Mouse (Mus musculus) stomach, postnatal 0 days (tissue): ENCODE data around the gene Acat3.

Experiments
- CTCF ChIP-seq: IDR thresholded peaks from 2 replicates; pipeline ENCODE4 v1.5.1; 2016; ENCODE audit warnings: antibody characterized with exemption, low read depth, mild to moderate bottlenecking, moderate library complexity
- EP300 ChIP-seq: optimal IDR thresholded peaks from 2 replicates; pipeline ENCODE3; 2016; ENCODE audit warnings: antibody characterized with exemption

DNA sequence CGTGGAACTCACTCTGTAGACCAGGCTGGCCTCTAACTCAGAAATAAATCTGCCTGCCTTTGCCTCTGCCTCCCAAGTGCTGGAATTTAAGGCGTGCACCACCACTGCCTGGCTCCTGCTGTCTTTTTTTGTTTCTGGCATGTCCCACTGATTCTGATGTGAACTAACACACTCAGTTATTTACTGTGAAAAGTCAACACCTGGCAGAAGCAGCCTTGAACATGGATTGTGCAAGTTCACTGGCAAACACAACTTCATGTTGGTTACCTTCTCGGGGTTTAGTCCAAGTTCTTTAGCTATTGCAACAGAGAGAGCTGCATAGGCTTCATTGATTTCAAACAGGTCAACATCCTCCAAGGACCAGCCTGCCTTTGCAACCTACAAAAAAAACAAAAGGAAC is 15.4 kb downstream of the Acat3 start:
- TF ChIP-seq EP300 (no peak), CTCF (no peak)
